Mouse (Mus musculus) thymus, adult 18-20 months (tissue): ENCODE measurements around the gene Gm9639.
"Not testable (repeated sequence)": the region's sequence is repeated elsewhere in the genome, so short reads cannot be mapped to it uniquely, and the experiment has no call there.

Experiments used
- DNase-seq, 2 experiments: peaks; one replicate each; pipeline ENCODE4 v3.0.0; 2022; ENCODE audit warnings: mixed read lengths in 2 of 2

Gm9639 gene

DNA sequence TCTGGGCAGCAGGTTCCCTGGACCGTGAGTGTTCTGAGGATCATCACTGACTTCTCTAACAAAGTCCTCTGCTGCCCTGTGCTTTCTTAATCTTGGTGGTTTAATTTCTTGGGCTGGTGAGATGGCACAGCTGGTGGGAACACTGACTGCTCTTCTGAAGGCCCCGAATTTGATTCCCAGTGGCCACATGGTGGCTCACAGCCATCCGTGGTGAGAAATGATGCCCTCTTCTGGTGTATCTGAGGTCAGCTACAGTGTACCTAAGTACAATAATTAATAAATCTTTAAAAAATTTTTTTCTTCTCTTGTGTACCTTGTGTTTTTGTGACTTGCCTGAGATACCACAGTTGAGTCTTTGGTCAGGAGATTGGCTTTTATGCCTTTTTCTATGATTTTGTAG, 42.6 kb downstream of the Gm9639 start:
- not testable (repeated sequence) for DNase-seq

DNA sequence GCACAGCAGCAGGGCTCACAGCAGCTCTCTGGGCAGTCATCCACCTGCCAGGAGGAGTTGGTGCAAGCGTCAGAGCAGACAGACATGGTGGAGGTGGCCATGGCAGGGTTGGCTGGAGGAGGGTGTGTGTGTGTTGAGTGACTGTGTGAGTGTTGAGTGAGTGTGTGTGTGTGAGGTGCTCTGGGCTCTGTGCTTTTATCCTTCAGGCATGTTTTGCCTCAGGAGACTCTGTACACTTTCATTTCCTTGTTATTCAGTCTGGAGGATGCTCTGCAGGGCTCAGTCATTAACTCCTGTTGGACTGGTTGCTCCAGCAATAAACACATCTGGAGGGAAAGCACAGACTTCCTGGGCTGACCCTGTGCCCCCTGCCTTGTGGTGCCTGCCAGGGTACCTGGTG, 43.6 kb downstream of the Gm9639 start, which contains the start of gene Gm9736:
TSS of gene Gm9736 (minus strand) at position 101 of the 400 bp plus-strand sequence.
- DNase-seq: not testable (repeated sequence)

DNA sequence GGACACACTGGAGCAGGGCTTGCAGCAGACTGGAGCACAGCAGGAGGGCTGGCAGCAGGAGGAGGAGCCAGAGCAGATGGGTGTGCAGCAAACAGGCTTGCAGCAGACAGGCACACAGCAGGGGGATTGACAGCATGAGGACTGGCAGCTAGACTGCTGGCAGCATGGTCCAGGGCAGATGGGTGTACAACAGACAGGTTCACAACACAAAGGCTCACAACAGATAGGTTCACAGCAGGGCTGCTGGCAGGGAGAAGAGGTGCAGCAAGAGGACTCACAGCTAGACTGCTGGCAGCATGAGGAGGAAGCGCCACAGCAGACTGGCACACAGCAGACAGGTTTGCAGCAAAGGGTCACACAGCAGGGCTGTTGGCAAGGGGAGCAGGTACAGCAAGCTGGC, 44.2 kb downstream of the Gm9639 start:
- not testable (repeated sequence) for DNase-seq
